Mouse (Mus musculus) forebrain, postnatal 0 days (tissue): ENCODE measurements at regions not wholly inside any gene's neighbourhood (a gene's known extent, or its start where the extent isn't known, plus 50 kb on each side); places are given as distances from the start of the nearest gene placed in this dataset.

Source experiments
- ATAC-seq: fragments of 200-750 bp; cut with Nextera tagmentation; 2 replicates; pipeline ENCODE4 v1.8.0; 2017; ENCODE audit warnings: mild to moderate bottlenecking, moderate library complexity
- DNase-seq: peaks from one replicate; pipeline ENCODE4 v3.0.0-alpha.2; 2015
- H3K27ac ChIP-seq: fragments of 300-500 bp; sonication (generic); 2 replicates; pipeline ENCODE4 v1.5.1; 2014; ENCODE audit warnings: low read depth, mild to moderate bottlenecking, antibody characterized with exemption, low read length, moderate library complexity, mixed read lengths
- H3K27me3 ChIP-seq: fragments of 300-500 bp; sonication (generic); 2 replicates; pipeline ENCODE4 v1.6.1; 2014; ENCODE audit warnings: mild to moderate bottlenecking, low read length, mixed read lengths; ENCODE audit not compliant: insufficient read depth
- H3K36me3 ChIP-seq: fragments of 300-500 bp; sonication (generic); 2 replicates; pipeline ENCODE4 v1.6.1; 2014; ENCODE audit warnings: mild to moderate bottlenecking, moderate library complexity; ENCODE audit not compliant: insufficient read depth
- H3K4me1 ChIP-seq: fragments of 300-500 bp; sonication (generic); 2 replicates; pipeline ENCODE4 v1.6.1; 2014; ENCODE audit warnings: antibody characterized with exemption; ENCODE audit not compliant: insufficient read depth
- H3K4me2 ChIP-seq: fragments of 300-500 bp; sonication (generic); 2 replicates; pipeline ENCODE4 v1.6.1; 2014; ENCODE audit warnings: low read depth, mild to moderate bottlenecking, moderate library complexity
- H3K4me3 ChIP-seq: fragments of 300-500 bp; sonication (generic); 2 replicates; pipeline ENCODE4 v1.5.1; 2014; ENCODE audit warnings: low read depth, low read length, mixed read lengths
- H3K9ac ChIP-seq: fragments of 300-500 bp; sonication (generic); 2 replicates; pipeline ENCODE4 v1.6.1; 2014; ENCODE audit warnings: mild to moderate bottlenecking
- H3K9me3 ChIP-seq: fragments of 300-500 bp; sonication (generic); 2 replicates; pipeline ENCODE4 v1.6.1; 2016; ENCODE audit warnings: low read length
- CTCF ChIP-seq: sonication (generic); IDR thresholded peaks from 2 replicates; pipeline ENCODE4 v1.5.1; 2016; ENCODE audit warnings: antibody characterized with exemption, control low read depth, low read depth
- WGBS: fragments of 180-500 bp; shearing (Covaris S2); extraction: QIAGEN DNeasy Blood & Tissue Kit; methylation state at CpG from one replicate; pipeline ENCODE4 v1.1.7; 2014; 5-methylcytosine and 5-hydroxymethylcytosine counted together

DNA sequence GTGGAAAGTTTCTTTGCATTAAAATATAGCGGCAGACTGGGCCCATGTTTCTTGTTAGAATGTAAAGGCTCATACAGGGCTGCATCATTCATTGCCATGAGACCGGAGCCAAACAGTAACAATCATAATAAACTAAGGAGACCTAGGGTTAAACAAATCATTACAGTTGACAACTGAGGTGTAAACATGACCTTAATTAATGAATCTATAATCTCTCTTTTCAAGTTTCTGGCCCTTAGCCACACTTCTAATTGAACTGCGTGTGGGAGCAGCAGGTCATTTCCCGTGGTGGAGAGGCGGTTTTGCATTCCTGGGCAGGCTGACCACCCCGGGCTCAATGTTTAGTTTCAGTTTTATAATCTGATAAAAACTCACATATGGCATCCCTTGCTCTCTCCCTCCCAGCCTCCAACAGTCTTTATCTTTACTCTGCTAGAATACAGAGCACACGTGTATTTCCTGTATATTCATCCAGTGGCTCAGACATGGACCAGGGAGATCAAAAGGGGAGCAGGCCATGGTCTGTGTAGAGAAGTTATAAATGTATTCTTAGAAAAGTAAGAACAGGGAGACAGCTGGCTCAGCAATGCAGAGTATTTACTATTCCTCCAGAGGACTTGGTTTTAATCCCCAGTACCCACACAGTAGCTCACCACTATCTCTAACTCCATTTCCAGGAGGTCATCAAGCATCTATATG, 141.0 kb downstream of the Kcna5 start:
- Histone ChIP-seq H3K4me1 (no peaks in the 10 kb centered on the region), H3K9ac (no peak overlapping the region), H3K27me3 (no peaks in the 10 kb centered on the region), H3K4me2 (no peak overlapping the region), H3K36me3 (no peaks in the 10 kb centered on the region), H3K27ac (no peak overlapping the region), H3K4me3 (no peak overlapping the region), H3K9me3 (no peaks in the 10 kb centered on the region)
- DNase-seq (no peak), ATAC-seq (no peak)
- 13% methylated on average over 7 of the region's 7 CpGs for WGBS
- no peak for TF ChIP-seq CTCF

DNA sequence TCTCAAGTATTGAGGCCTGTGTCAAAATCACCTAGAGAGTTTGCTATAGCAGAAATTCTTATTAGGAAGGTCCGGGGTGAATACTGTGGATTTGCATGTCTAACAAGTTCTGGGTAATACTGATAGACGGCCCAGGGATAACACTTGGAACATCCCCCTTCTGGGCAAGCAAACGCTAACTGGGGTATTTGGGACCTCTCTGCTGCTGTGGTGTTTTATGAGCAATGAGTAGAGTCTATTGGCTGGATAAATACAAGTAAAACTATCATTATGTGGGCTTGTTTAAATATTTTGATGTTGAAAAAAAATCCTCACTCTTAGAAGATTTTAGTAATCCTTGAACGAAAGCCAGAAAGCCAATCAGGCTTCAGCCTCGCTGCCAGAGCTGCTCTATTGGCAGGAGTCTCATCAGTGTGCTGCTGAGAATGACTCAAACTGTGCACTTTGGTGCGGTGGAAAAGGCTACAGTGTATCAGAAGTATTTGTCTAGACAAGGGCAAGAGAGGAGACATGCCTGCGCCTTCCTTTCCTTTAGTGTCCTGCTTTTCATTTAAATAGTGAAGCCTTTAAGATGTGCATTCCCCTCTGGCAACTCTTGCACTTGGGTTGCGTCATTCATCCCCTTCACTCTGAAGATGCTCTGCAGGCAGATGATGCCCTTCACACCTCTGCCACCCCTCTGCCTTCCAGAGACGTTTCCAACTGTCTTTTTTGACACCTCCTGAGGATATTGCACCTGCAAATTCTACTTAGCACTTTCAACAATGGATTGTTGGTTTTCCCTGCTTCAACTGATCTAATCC, 150.8 kb downstream of the Kcna5 start:
- no peak for TF ChIP-seq CTCF
- Histone ChIP-seq H3K9ac (no peak overlapping the region), H3K4me2 (no peak overlapping the region), H3K36me3 (no peaks in the 10 kb centered on the region), H3K9me3 (no peaks in the 10 kb centered on the region), H3K4me3 (no peak overlapping the region), H3K27ac (no peak overlapping the region), H3K4me1 (0 out of 2 replicates have a peak, but pooled peaks cover 3% of the 10 kb centered on the region), H3K27me3 (0 out of 2 replicates have a peak, but pooled peaks cover 3% of the 10 kb centered on the region)
- DNase-seq: peak; percentile 58
- no peak; the same call in 1 of the 2 replicates for ATAC-seq
- WGBS: 43% methylated on average over 9 of the region's 9 CpGs

DNA sequence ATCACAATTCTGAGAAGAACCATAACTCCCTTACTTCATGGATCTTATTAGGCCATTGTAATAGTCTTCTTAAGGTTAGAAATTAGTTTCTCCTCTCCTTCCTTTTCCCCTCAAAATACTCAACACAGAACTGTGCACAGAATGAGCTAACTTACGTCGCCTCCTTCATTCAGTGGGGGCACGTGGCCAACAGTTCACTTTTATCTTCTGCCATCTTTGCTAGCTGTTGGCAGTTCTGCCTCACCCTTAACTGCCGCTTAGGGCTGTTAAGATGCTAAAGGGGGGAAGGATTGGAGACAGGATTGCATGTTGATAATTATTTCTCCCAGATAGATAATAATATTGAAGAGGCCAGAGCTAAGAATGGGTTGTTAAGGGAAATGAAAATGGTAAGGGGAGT, 158.0 kb downstream of the Kcna5 start:
- Histone ChIP-seq H3K4me2 (no peak overlapping the region), H3K27ac (no peak overlapping the region), H3K36me3 (no peaks in the 10 kb centered on the region), H3K9me3 (no peaks in the 10 kb centered on the region), H3K4me1 (no peaks in the 10 kb centered on the region), H3K9ac (no peak overlapping the region), H3K4me3 (no peak overlapping the region), H3K27me3 (no peaks in the 10 kb centered on the region)
- ATAC-seq (no peak), DNase-seq (peak; percentile 19)
- no peak for TF ChIP-seq CTCF
- WGBS: 54% methylated on average over 4 of the region's 4 CpGs

DNA sequence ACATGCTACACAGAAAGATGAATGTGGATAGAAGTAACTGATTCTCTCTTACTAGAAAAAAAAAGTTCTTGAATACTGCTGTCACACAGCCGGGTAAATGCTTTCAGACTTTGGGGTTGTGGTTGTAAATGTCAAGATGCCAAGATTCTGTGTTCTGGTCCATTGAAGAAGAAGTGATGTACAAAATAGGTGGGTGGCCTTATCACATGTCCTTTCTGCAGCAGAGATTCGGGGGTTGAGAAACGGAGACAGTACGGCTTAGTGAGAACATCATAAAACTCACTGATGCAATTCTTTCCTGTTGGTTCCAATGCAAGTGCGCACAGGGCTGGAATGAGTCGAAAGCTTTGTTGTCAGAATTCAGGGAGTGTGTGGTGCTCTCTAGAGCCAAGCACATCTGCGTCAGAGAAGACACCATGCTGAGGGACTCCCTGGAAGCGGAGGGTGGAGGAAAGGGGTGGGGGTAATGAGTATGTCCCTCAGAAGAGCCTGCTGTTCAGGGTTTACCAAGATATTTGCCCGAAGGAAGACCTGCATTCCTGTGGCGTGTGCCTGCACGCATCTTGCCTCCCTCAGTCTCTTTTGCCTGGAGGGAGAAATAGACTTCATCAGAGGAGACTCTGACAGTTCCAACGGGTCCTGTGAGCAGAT, 160.1 kb downstream of the Kcna5 start:
- H3K4me2 ChIP-seq: no peak overlapping the region
- ATAC-seq: no peak
- no peak overlapping the region for H3K9ac ChIP-seq
- WGBS: 72% methylated on average over 12 of the region's 12 CpGs
- no peaks in the 10 kb centered on the region for H3K27me3 ChIP-seq
- H3K4me1 ChIP-seq: no peaks in the 10 kb centered on the region
- no peak for TF ChIP-seq CTCF
- no peak overlapping the region for H3K27ac ChIP-seq
- no peaks in the 10 kb centered on the region for H3K36me3 ChIP-seq
- H3K9me3 ChIP-seq: no peaks in the 10 kb centered on the region
- no peak for DNase-seq
- H3K4me3 ChIP-seq: no peak overlapping the region

DNA sequence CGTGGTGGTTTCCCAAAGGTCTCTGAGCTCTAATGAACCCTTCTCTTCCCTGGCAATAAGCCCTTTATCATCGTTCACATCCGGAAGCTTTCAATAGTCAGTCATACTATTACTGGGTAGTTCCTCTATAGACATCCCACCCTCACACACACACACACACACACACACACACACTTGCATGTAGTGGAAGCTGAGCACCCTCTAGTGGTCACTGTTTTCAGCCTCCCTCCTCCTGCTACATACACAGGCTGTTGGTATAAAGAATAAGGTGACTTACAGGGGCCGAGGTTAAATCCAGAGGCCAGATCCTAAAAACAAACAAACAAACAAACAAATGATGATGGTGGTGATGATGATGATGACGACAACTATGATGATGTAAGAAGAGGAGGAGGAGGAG, 163.2 kb downstream of the Kcna5 start:
- ATAC-seq: peak; percentile 58; the same call in 1 of the 2 replicates
- TF ChIP-seq CTCF: peak; percentile 87
- Histone ChIP-seq H3K4me1 (no peaks in the 10 kb centered on the region), H3K4me3 (no peak overlapping the region), H3K36me3 (no peaks in the 10 kb centered on the region), H3K27me3 (no peaks in the 10 kb centered on the region), H3K4me2 (no peak overlapping the region), H3K9ac (no peak overlapping the region), H3K27ac (no peak overlapping the region), H3K9me3 (no peaks in the 10 kb centered on the region)
- DNase-seq: peak; percentile 63
- WGBS: 57% methylated on average over 5 of the region's 5 CpGs

DNA sequence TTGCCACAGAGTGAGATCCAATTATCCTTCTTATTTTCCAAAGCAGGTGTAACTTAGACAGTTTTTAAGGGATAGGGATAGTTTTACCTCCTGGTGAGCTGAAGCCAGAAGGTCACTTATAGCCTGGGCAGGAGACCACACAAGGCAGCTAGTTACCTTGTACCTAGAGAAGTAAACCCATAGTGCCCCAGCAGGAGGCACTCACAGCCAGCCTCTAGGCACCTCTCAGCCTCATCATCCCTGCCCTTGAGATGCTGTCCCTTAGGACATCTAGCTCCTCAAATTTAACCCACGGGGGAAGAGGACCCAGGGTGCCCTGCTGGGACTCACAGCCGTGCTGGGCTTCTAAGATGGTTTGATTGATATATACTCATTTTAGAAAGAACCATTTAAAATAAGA, 163.7 kb downstream of the Kcna5 start:
- 81% methylated on average over 2 of the region's 2 CpGs for WGBS
- TF ChIP-seq CTCF: no peak
- Histone ChIP-seq H3K27ac (no peak overlapping the region), H3K4me3 (no peak overlapping the region), H3K4me2 (no peak overlapping the region), H3K36me3 (no peaks in the 10 kb centered on the region), H3K9me3 (no peaks in the 10 kb centered on the region), H3K27me3 (no peaks in the 10 kb centered on the region), H3K9ac (no peak overlapping the region), H3K4me1 (no peaks in the 10 kb centered on the region)
- ATAC-seq (no peak), DNase-seq (no peak)

DNA sequence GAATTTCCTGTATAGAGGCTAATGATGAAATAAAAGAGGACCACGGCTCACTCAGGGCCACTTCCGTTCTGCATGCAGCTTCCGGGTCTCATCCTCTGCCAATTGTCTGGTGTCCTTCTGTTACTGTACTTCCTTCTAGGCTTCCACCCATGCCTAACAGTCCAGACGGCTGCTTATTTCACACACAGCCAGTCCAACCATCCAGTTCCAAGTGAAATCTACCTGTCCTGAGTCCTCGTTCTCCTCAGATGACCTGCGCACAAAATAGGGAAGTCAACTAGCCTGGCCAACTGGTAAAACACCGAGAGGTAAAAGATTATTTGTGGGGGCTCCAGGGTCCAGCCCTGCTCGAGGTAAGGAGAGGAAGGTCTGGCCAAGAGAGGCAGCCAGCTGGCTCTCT, 169.7 kb downstream of the Kcna5 start:
- Histone ChIP-seq H3K9me3 (no peaks in the 10 kb centered on the region), H3K27me3 (no peaks in the 10 kb centered on the region), H3K4me1 (no peaks in the 10 kb centered on the region), H3K27ac (no peak overlapping the region), H3K36me3 (no peaks in the 10 kb centered on the region), H3K4me2 (no peak overlapping the region), H3K9ac (no peak overlapping the region), H3K4me3 (no peak overlapping the region)
- no peak for TF ChIP-seq CTCF
- DNase-seq (no peak), ATAC-seq (no peak)
- WGBS: 85% methylated on average over 8 of the region's 8 CpGs
